Mouse (Mus musculus): ENCODE data around the gene Gltp. TPM values are rescaled to one million over a fixed set of nuclear protein-coding genes. Genes with fewer than 3 reads are reported as not detected.

The Gltp gene
- total and polyA plus RNA-seq, 2 experiments, result 3.1 to 7.9 TPM

- Histone ChIP-seq H3K27ac (replicated peaks; ENCODE audit: insufficient read depth, low read depth, low read length) (no peak overlapping the region), H3K4me3 (ENCODE audit: insufficient read depth, low read depth, low read length) (no peak overlapping the region), H3K79me2 (ENCODE audit: control insufficient read depth, insufficient read depth, low read length) (no peaks in the 10 kb centered on the region), H3K36me3 (ENCODE audit: control insufficient read depth, insufficient read depth, low read length) (no peaks in the 10 kb centered on the region), H3K9ac (ENCODE audit: low read depth, low read length) (no peak overlapping the region), H3K4me1 (ENCODE audit: control insufficient read depth, insufficient read depth, low read length) (no peaks in the 10 kb centered on the region; the same call in 1 of the 2 replicates), H3K27me3 (ENCODE audit: control insufficient read depth, insufficient read depth, low read length) (no peaks in the 10 kb centered on the region)
- TF ChIP-seq POLR2A (IDR thresholded peaks at IDR 0.05; ENCODE audit: extremely low read depth, insufficient read depth, low read length) (no peak), CTCF (IDR thresholded peaks at IDR 0.05; ENCODE audit: low read depth, low read length) (peak; percentile 94)
- 16% methylated on average over 22 of the region's 22 CpGs for WGBS
- DNase-seq (ENCODE audit: extremely low read depth, low read depth, low spot score), result peak; percentile 52
These were observed 51.8 kb downstream of the Gltp start for GRCm38 (mm10) chr5:114638769-114639644.

DNA sequence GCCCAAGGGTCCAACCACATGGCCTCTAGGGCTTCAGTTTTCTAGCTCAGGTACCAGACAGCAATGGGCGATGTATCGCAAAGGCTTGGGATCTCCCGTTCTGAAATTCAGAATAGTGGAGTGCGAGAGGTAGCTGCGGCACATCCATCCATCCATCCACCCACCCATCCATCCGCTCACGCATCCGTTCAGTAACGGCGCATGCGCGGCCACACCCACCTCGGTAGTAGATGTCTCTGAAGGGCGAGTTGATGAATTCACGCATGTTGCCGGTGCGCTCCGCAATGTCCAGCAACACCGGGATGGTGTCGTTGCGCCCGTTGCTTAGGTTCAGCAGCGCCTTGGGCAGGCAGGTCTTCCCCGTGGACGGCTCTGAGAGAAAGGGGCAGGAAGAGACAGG, 54.7 kb downstream of the Gltp start:
- Histone ChIP-seq H3K4me3 (ENCODE audit: insufficient read depth, low read depth, low read length) (no peak overlapping the region), H3K4me1 (ENCODE audit: control insufficient read depth, insufficient read depth, low read length) (no peaks in the 10 kb centered on the region; the same call in 1 of the 2 replicates), H3K9ac (ENCODE audit: low read depth, low read length) (no peak overlapping the region), H3K27ac (replicated peaks; ENCODE audit: insufficient read depth, low read depth, low read length) (no peak overlapping the region), H3K27me3 (ENCODE audit: control insufficient read depth, insufficient read depth, low read length) (no peaks in the 10 kb centered on the region), H3K79me2 (ENCODE audit: control insufficient read depth, insufficient read depth, low read length) (no peaks in the 10 kb centered on the region), H3K36me3 (ENCODE audit: control insufficient read depth, insufficient read depth, low read length) (no peaks in the 10 kb centered on the region)
- 82% methylated on average over 25 of the region's 25 CpGs for WGBS
- DNase-seq (ENCODE audit: extremely low read depth, low read depth, low spot score), result no peak
- TF ChIP-seq POLR2A (IDR thresholded peaks at IDR 0.05; ENCODE audit: extremely low read depth, insufficient read depth, low read length) (no peak), CTCF (IDR thresholded peaks at IDR 0.05; ENCODE audit: low read depth, low read length) (no peak)

DNA sequence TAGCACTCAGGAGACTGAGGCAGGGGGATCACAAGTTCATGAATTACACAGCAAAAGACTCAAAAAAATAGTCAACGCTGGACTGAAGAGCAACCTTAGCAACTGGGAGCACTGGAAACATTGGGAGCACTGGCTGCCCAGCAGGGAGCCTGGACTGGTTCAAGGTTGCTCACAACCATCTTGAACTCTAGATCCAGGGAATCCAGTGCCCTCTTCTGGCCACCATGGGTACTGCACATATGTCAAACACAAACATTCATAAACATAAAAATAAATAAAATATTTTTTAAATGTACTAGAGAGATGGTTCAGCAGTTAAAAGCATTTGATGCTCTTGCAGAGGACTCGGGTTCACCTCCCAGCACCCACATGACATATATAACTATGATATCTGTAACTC, 59.4 kb downstream of the Gltp start:
- Histone ChIP-seq H3K27ac (replicated peaks; ENCODE audit: insufficient read depth, low read depth, low read length) (no peak overlapping the region), H3K4me3 (ENCODE audit: insufficient read depth, low read depth, low read length) (no peak overlapping the region), H3K36me3 (ENCODE audit: control insufficient read depth, insufficient read depth, low read length) (no peaks in the 10 kb centered on the region), H3K79me2 (ENCODE audit: control insufficient read depth, insufficient read depth, low read length) (no peaks in the 10 kb centered on the region), H3K4me1 (ENCODE audit: control insufficient read depth, insufficient read depth, low read length) (no peaks in the 10 kb centered on the region), H3K9ac (ENCODE audit: low read depth, low read length) (no peak overlapping the region), H3K27me3 (ENCODE audit: control insufficient read depth, insufficient read depth, low read length) (no peaks in the 10 kb centered on the region)
- peak; percentile 13 for DNase-seq (ENCODE audit: extremely low read depth, low read depth, low spot score)
- 44% methylated on average over 2 of the region's 2 CpGs for WGBS
- TF ChIP-seq CTCF (IDR thresholded peaks at IDR 0.05; ENCODE audit: low read depth, low read length), result peak; percentile 43
- no peak for TF ChIP-seq POLR2A (IDR thresholded peaks at IDR 0.05; ENCODE audit: extremely low read depth, insufficient read depth, low read length)

DNA sequence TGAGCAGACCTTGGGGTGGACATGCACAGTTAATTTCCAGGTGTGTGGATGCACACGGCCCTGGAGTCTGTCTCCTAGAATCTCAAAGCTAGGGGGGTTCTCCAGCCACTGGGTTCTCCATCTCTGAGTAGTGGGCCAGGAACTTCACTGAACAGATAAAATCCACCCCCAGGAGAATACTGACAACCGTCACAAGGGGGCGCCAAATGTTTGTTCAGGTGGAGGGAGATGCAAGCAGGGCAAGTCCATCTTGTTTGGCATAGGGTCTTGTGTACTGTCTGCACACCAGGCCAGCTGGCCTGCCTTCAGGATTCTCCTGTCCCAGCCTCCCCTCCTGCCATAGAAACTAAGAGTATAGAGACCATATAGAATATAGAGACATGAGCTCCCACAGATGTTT, 65.2 kb downstream of the Gltp start:
- DNase-seq (ENCODE audit: extremely low read depth, low read depth, low spot score), result peak; percentile 15
- H3K27me3 ChIP-seq (ENCODE audit: control insufficient read depth, insufficient read depth, low read length), result no peaks in the 10 kb centered on the region
- no peak overlapping the region for H3K9ac ChIP-seq (ENCODE audit: low read depth, low read length)
- no peaks in the 10 kb centered on the region for H3K36me3 ChIP-seq (ENCODE audit: control insufficient read depth, insufficient read depth, low read length)
- H3K4me3 ChIP-seq (ENCODE audit: insufficient read depth, low read depth, low read length), result no peak overlapping the region
- H3K27ac ChIP-seq (replicated peaks; ENCODE audit: insufficient read depth, low read depth, low read length), result no peak overlapping the region
- H3K79me2 ChIP-seq (ENCODE audit: control insufficient read depth, insufficient read depth, low read length), result no peaks in the 10 kb centered on the region
- WGBS, result 17% methylated on average over 3 of the region's 3 CpGs
- no peaks in the 10 kb centered on the region for H3K4me1 ChIP-seq (ENCODE audit: control insufficient read depth, insufficient read depth, low read length)
- TF ChIP-seq CTCF (IDR thresholded peaks at IDR 0.05; ENCODE audit: low read depth, low read length) (peak; percentile 69), POLR2A (IDR thresholded peaks at IDR 0.05; ENCODE audit: extremely low read depth, insufficient read depth, low read length) (no peak)

- Histone ChIP-seq H3K79me2 (ENCODE audit: control insufficient read depth, insufficient read depth, low read length) (no peaks in the 10 kb centered on the region), H3K4me1 (ENCODE audit: control insufficient read depth, insufficient read depth, low read length) (no peaks in the 10 kb centered on the region), H3K4me3 (ENCODE audit: insufficient read depth, low read depth, low read length) (no peak overlapping the region), H3K27me3 (ENCODE audit: control insufficient read depth, insufficient read depth, low read length) (no peaks in the 10 kb centered on the region), H3K27ac (replicated peaks; ENCODE audit: insufficient read depth, low read depth, low read length) (no peak overlapping the region), H3K9ac (ENCODE audit: low read depth, low read length) (no peak overlapping the region), H3K36me3 (ENCODE audit: control insufficient read depth, insufficient read depth, low read length) (no peaks in the 10 kb centered on the region)
- WGBS, result 48% methylated on average over 6 of the region's 6 CpGs
- DNase-seq (ENCODE audit: extremely low read depth, low read depth, low spot score), result peak; percentile 39
- TF ChIP-seq POLR2A (IDR thresholded peaks at IDR 0.05; ENCODE audit: extremely low read depth, insufficient read depth, low read length) (no peak), CTCF (IDR thresholded peaks at IDR 0.05; ENCODE audit: low read depth, low read length) (peak; percentile 72; the same call in 1 of the 2 replicates)
These were observed 70.5 kb downstream of the Gltp start for GRCm38 (mm10) chr5:114620305-114620704.

Other genes with a start within 250 kb of the Gltp start
- gene Mmab, start 246.9 kb downstream of the Gltp start, total RNA-seq (2014; rRNA removed), result 13.2 and 14.5 TPM in 2 replicates
- 22.2 and 22.4 TPM in 2 replicates for gene Mmab, start 246.9 kb downstream of the Gltp start, polyA plus RNA-seq (2012; rRNA removed)
- gene Mvk, start 246.7 kb downstream of the Gltp start, total RNA-seq (2014; rRNA removed), result 36.6 and 39.2 TPM in 2 replicates
- 59.5 and 63.0 TPM in 2 replicates for gene Mvk, start 246.7 kb downstream of the Gltp start, polyA plus RNA-seq (2012; rRNA removed)
- 0.09 and 0.60 TPM in 2 replicates for gene Fam222a, start 123.0 kb downstream of the Gltp start, total RNA-seq (2014; rRNA removed)
- gene Fam222a, start 123.0 kb downstream of the Gltp start, polyA plus RNA-seq (2012; rRNA removed), result 1.2 and 1.4 TPM in 2 replicates
- gene Trpv4, start 32.6 kb downstream of the Gltp start, total RNA-seq (2014; rRNA removed), result 0.09 and 0.40 TPM in 2 replicates
- 0.29 and 0.50 TPM in 2 replicates for gene Trpv4, start 32.6 kb downstream of the Gltp start, polyA plus RNA-seq (2012; rRNA removed)
- 0.83 and 1.4 TPM in 2 replicates for gene Tchp, start 16.8 kb upstream of the Gltp start, total RNA-seq (2014; rRNA removed)
- gene Tchp, start 16.8 kb upstream of the Gltp start, polyA plus RNA-seq (2012; rRNA removed), result 2.1 and 4.0 TPM in 2 replicates
- 11.4 and 14.7 TPM in 2 replicates for gene Ankrd13a, start 83.7 kb upstream of the Gltp start, total RNA-seq (2014; rRNA removed)
- gene Ankrd13a, start 83.7 kb upstream of the Gltp start, polyA plus RNA-seq (2012; rRNA removed), result 15.9 and 19.1 TPM in 2 replicates
- 11.0 and 13.2 TPM in 2 replicates for gene Git2, start 84.5 kb upstream of the Gltp start, total RNA-seq (2014; rRNA removed)
- gene Git2, start 84.5 kb upstream of the Gltp start, polyA plus RNA-seq (2012; rRNA removed), result 11.1 and 11.8 TPM in 2 replicates
- 2.0 and 2.1 TPM in 2 replicates for gene 1500011B03Rik, start 132.5 kb upstream of the Gltp start, total RNA-seq (2014; rRNA removed)
- gene 1500011B03Rik, start 132.5 kb upstream of the Gltp start, polyA plus RNA-seq (2012; rRNA removed), result 4.2 and 7.2 TPM in 2 replicates
- not detected in 2 replicates for gene 4930519G04Rik, start 162.7 kb upstream of the Gltp start, total RNA-seq (2014; rRNA removed)
- not detected in 2 replicates for gene 4930519G04Rik, start 162.7 kb upstream of the Gltp start, polyA plus RNA-seq (2012; rRNA removed)
- not detected in 2 replicates for gene Gm9936, start 167.7 kb upstream of the Gltp start, total RNA-seq (2014; rRNA removed)
- not detected in 2 replicates for gene Gm9936, start 167.7 kb upstream of the Gltp start, polyA plus RNA-seq (2012; rRNA removed)
- 4.1 and 6.3 TPM in 2 replicates for gene Oasl2, start 206.0 kb upstream of the Gltp start, total RNA-seq (2014; rRNA removed)
- gene Oasl2, start 206.0 kb upstream of the Gltp start, polyA plus RNA-seq (2012; rRNA removed), result 1.5 and 4.2 TPM in 2 replicates
- 5.8 and 6.6 TPM in 2 replicates for gene Oasl1, start 232.3 kb upstream of the Gltp start, total RNA-seq (2014; rRNA removed)
- gene Oasl1, start 232.3 kb upstream of the Gltp start, polyA plus RNA-seq (2012; rRNA removed), result 15.4 and 16.8 TPM in 2 replicates